Mouse (Mus musculus) liver, embryonic 14.5 days (tissue): ENCODE results near the gene Pgap3.

Experiments
- CTCF ChIP-seq: IDR thresholded peaks from 2 replicates; pipeline ENCODE4 v1.5.1; 2016; ENCODE audit warnings: antibody characterized with exemption, low read depth, control low read depth
- EP300 ChIP-seq: IDR thresholded peaks from 2 replicates; pipeline ENCODE4 v1.6.1; 2016; ENCODE audit warnings: antibody characterized with exemption, low read depth

DNA sequence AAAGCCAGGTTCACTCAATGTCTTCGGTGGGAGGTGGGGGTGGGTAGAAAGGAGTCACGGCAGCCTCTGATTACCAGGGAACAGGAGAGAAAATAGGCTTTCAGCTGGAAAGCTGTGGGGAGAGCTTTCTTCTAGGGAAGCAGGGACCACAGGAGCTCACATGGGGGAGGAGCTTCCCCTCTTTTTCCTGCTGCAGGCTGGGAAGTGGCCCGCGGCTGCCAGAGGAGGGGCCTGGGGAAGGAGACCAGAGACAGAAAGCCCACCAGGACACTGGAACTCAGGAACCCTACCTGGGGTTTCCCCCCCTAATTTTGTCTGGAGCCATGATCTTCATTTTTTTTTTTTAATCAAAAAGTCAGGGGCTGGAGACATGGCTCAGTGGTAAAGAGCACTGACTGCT, 59.7 kb downstream of the Pgap3 start:
- TF ChIP-seq EP300 (no peak), CTCF (no peak)
